Comparison of ENCODE assay signal across 17 mouse cellular contexts in genomic region chr5:73928691-73929090, GRCm38 (mm10).
"Had no signal": no experiment of that assay in that cellular context is flagged by ENCODE, and none has a peak within 500 bp of the region (broad histone marks: within the 10 kb centered on the region; RNA-seq: fewer than 3 reads in every experiment).

No protein-coding gene starts in this region.

- ATAC-seq: intestine, embryonic 16.5 days; liver, postnatal 0 days had no signal

- H3K4me3 ChIP-seq: kidney, embryonic 15.5 days; liver, embryonic 13.5 days; megakaryocyte, embryonic 14.5 days; midbrain, embryonic 12.5 days; stomach, embryonic 15.5 days had no signal

- H3K9ac ChIP-seq: kidney, embryonic 15.5 days; liver, embryonic 13.5 days; liver, postnatal 0 days; midbrain, embryonic 12.5 days; stomach, embryonic 15.5 days had no signal

- H3K4me1 ChIP-seq: liver, embryonic 13.5 days; megakaryocyte, embryonic 14.5 days; midbrain, embryonic 12.5 days; stomach, embryonic 15.5 days had no signal

- H3K27ac ChIP-seq: kidney, embryonic 15.5 days; liver, embryonic 13.5 days; macrophage; midbrain, embryonic 12.5 days; stomach, embryonic 15.5 days had no signal

- DNase-seq: kidney, adult 2 months; kidney, postnatal 14 days; left cerebral cortex, postnatal 4 days; liver; liver, embryonic 13.5 days; liver, postnatal 0 days; lung, postnatal 14 days; right cerebral cortex, postnatal 4 days; spleen, adult 18-20 months; thymus, adult 2 months; thymus, postnatal 25 days had no signal

- H3K36me3 ChIP-seq: kidney, embryonic 15.5 days; liver, embryonic 13.5 days; midbrain, embryonic 12.5 days; stomach, embryonic 15.5 days had no signal

- H3K9me3 ChIP-seq: kidney, embryonic 15.5 days; liver, embryonic 13.5 days; megakaryocyte, embryonic 14.5 days; midbrain, embryonic 12.5 days; stomach, embryonic 15.5 days had no signal

- H3K4me2 ChIP-seq: kidney, embryonic 15.5 days; liver, embryonic 13.5 days; midbrain, embryonic 12.5 days; stomach, embryonic 15.5 days had no signal

- H3K27me3 ChIP-seq: kidney, embryonic 15.5 days; liver, embryonic 13.5 days; midbrain, embryonic 12.5 days; stomach, embryonic 15.5 days had no signal
